ENCODE assay signal across 8 mouse cellular contexts in genomic region chr19:28989515-28989914, GRCm38 (mm10). TPM values are rescaled to one million over a fixed set of nuclear protein-coding genes. Genes with fewer than 3 reads are reported as not detected.
DNase-seq lines count a peak whose midpoint lies in the region; ATAC-seq and TF ChIP-seq lines count a peak whose summit lies in the region.

No protein-coding gene starts in this region.

- H3K27me3 ChIP-seq in kidney, postnatal 0 days (ENCODE audit: insufficient read depth, low read length) = no peaks in the 10 kb centered on the region
- H3K27me3 ChIP-seq in hindbrain, embryonic 16.5 days (replicated peaks; ENCODE audit: control insufficient read depth, insufficient read depth, low read length) = no peaks in the 10 kb centered on the region
- no peaks in the 10 kb centered on the region for H3K27me3 ChIP-seq in midbrain, postnatal 0 days (ENCODE audit: insufficient read depth, low read length)

- H3K4me1 ChIP-seq in kidney, postnatal 0 days (replicated peaks; ENCODE audit: insufficient read depth, low read length) = peaks cover 6% of the 10 kb centered on the region; the same call in 1 of the 2 replicates
- peaks cover 1% of the 10 kb centered on the region; the same call in 1 of the 2 replicates for H3K4me1 ChIP-seq in cortical plate, adult 2 months (ENCODE audit: control insufficient read depth, insufficient read depth, low read length)
- H3K4me1 ChIP-seq in hindbrain, embryonic 16.5 days (ENCODE audit: control insufficient read depth, insufficient read depth, low read depth, low read length) = peaks cover 12% of the 10 kb centered on the region
- H3K4me1 ChIP-seq in midbrain, postnatal 0 days (ENCODE audit: insufficient read depth, low read length) = no peaks in the 10 kb centered on the region

- WGBS in kidney, postnatal 0 days = 53% methylated on average over 8 of the region's 8 CpGs
- WGBS in hindbrain, embryonic 16.5 days = 69% methylated on average over 8 of the region's 8 CpGs
- WGBS in midbrain, postnatal 0 days = 80% methylated on average over 8 of the region's 8 CpGs

- peak overlapping the region; percentile 90; the same call in 1 of the 2 replicates for H3K9ac ChIP-seq in kidney, postnatal 0 days (ENCODE audit: low read depth, low read length)
- H3K9ac ChIP-seq in hindbrain, embryonic 16.5 days (ENCODE audit: low read depth, low read length) = peak overlapping the region; percentile 95
- peak overlapping the region; percentile 1; the same call in 1 of the 2 replicates for H3K9ac ChIP-seq in midbrain, postnatal 0 days (replicated peaks; ENCODE audit: low read length, poor library complexity, severe bottlenecking)

- H3K4me3 ChIP-seq in kidney, postnatal 0 days (replicated peaks; ENCODE audit: low read depth, low read length) = peak overlapping the region; percentile 89
- H3K4me3 ChIP-seq in cortical plate, adult 2 months (ENCODE audit: insufficient read depth, low read length) = peak overlapping the region; percentile 91
- H3K4me3 ChIP-seq in hindbrain, embryonic 16.5 days (ENCODE audit: low read length) = peak overlapping the region; percentile 86
- H3K4me3 ChIP-seq in midbrain, postnatal 0 days (ENCODE audit: low read depth, low read length) = peak overlapping the region; percentile 71

- H3K4me2 ChIP-seq in kidney, postnatal 0 days (ENCODE audit: low read length) = peak overlapping the region; percentile 79
- peak overlapping the region; percentile 79 for H3K4me2 ChIP-seq in hindbrain, embryonic 16.5 days (ENCODE audit: low read length)
- peak overlapping the region; percentile 70 for H3K4me2 ChIP-seq in midbrain, postnatal 0 days (ENCODE audit: low read depth, low read length, poor library complexity, severe bottlenecking)

- DNase-seq in kidney, postnatal 0 days (ENCODE audit: low spot score) = no peak
- DNase-seq in kidney, postnatal 36 days = no peak
- no peak for DNase-seq in midbrain, postnatal 0 days (ENCODE audit: low spot score)
- DNase-seq in retina, postnatal 1 day = no peak
- no peak for DNase-seq in urinary bladder, postnatal 10 days (ENCODE audit: low spot score)
- no peak for DNase-seq in cerebellum, postnatal 10 days

- H3K27ac ChIP-seq in kidney, postnatal 0 days = peak overlapping the region; percentile 96
- H3K27ac ChIP-seq in cortical plate, adult 2 months (ENCODE audit: insufficient read depth, low read length) = no peak overlapping the region
- no peak overlapping the region; the same call in 1 of the 2 replicates for H3K27ac ChIP-seq in hindbrain, embryonic 16.5 days (ENCODE audit: low read depth, low read length)
- no peak overlapping the region for H3K27ac ChIP-seq in midbrain, postnatal 0 days (ENCODE audit: low read depth, low read length)

- peaks cover under 1% of the 10 kb centered on the region; the same call in 1 of the 2 replicates for H3K36me3 ChIP-seq in kidney, postnatal 0 days (ENCODE audit: insufficient read depth, low read length)
- H3K36me3 ChIP-seq in hindbrain, embryonic 16.5 days (ENCODE audit: control insufficient read depth, insufficient read depth, low read length) = 0 out of 2 replicates have a peak, but pooled peaks cover 3% of the 10 kb centered on the region
- no peaks in the 10 kb centered on the region for H3K36me3 ChIP-seq in midbrain, postnatal 0 days (ENCODE audit: insufficient read depth, low read length)

- no peak for ATAC-seq in kidney, postnatal 0 days (replicated peaks; ENCODE audit: low FRiP score, low read depth)
- no peak for ATAC-seq in hindbrain, embryonic 16.5 days
- no peak for ATAC-seq in midbrain, postnatal 0 days (ENCODE audit: low FRiP score)

- no peak for TF ChIP-seq POLR2A in cortical plate, adult 2 months (IDR thresholded peaks at IDR 0.05; ENCODE audit: extremely low read depth, insufficient read depth, low read length)

- no peak for TF ChIP-seq CTCF in kidney, postnatal 0 days (IDR thresholded peaks at IDR 0.05; ENCODE audit: low read depth)
- TF ChIP-seq CTCF in cortical plate, adult 2 months (IDR thresholded peaks at IDR 0.05; ENCODE audit: extremely low read depth, insufficient read depth, low read length) = no peak
- no peak for TF ChIP-seq CTCF in midbrain, postnatal 0 days (IDR thresholded peaks at IDR 0.05)

- no peaks in the 10 kb centered on the region for H3K9me3 ChIP-seq in kidney, postnatal 0 days (replicated peaks; ENCODE audit: low read length)
- no peaks in the 10 kb centered on the region for H3K9me3 ChIP-seq in hindbrain, embryonic 16.5 days (ENCODE audit: control insufficient read depth, low read length)
- H3K9me3 ChIP-seq in midbrain, postnatal 0 days (ENCODE audit: low read length) = no peaks in the 10 kb centered on the region

RNA-seq across cellular contexts. Expression of gene Cdc37l1, which starts 0.6 kb away (rescaled TPM):
- 28.2 and 33.0 TPM in 2 replicates for polyA plus RNA-seq in kidney, postnatal 0 days (2015; fragmentation: Nextera tagmentation; extraction: Ambion mirVana)
- polyA plus RNA-seq in cortical plate, adult 2 months (2012; rRNA removed) = 68.7 and 71.2 TPM in 2 replicates
- 41.2 and 45.0 TPM in 2 replicates for polyA plus RNA-seq in hindbrain, embryonic 16.5 days (2015; fragmentation: Nextera tagmentation; extraction: Ambion mirVana)
- 52.2 and 74.0 TPM in 2 replicates for total RNA-seq in midbrain, postnatal 0 days (2014; rRNA removed)
- polyA plus RNA-seq in midbrain, postnatal 0 days (2015; fragmentation: Nextera tagmentation; extraction: Ambion mirVana) = 33.1 and 34.2 TPM in 2 replicates

RNA-seq across cellular contexts. Expression of gene 4430402I18Rik, which starts 21.9 kb away (rescaled TPM):
- 9.0 and 10.3 TPM in 2 replicates for polyA plus RNA-seq in kidney, postnatal 0 days (2015; fragmentation: Nextera tagmentation; extraction: Ambion mirVana)
- 6.2 and 7.6 TPM in 2 replicates for polyA plus RNA-seq in cortical plate, adult 2 months (2012; rRNA removed)
- 1.4 and 2.1 TPM in 2 replicates for polyA plus RNA-seq in hindbrain, embryonic 16.5 days (2015; fragmentation: Nextera tagmentation; extraction: Ambion mirVana)
- total RNA-seq in midbrain, postnatal 0 days (2014; rRNA removed) = 2.1 and 3.3 TPM in 2 replicates
- polyA plus RNA-seq in midbrain, postnatal 0 days (2015; fragmentation: Nextera tagmentation; extraction: Ambion mirVana) = 2.3 and 2.7 TPM in 2 replicates

RNA-seq across cellular contexts. Expression of gene Plpp6, which starts 25.8 kb away (rescaled TPM):
- polyA plus RNA-seq in kidney, postnatal 0 days (2015; fragmentation: Nextera tagmentation; extraction: Ambion mirVana) = 16.6 and 19.7 TPM in 2 replicates
- 21.3 and 21.8 TPM in 2 replicates for polyA plus RNA-seq in cortical plate, adult 2 months (2012; rRNA removed)
- polyA plus RNA-seq in hindbrain, embryonic 16.5 days (2015; fragmentation: Nextera tagmentation; extraction: Ambion mirVana) = 11.7 and 13.6 TPM in 2 replicates
- 23.3 and 27.8 TPM in 2 replicates for total RNA-seq in midbrain, postnatal 0 days (2014; rRNA removed)
- polyA plus RNA-seq in midbrain, postnatal 0 days (2015; fragmentation: Nextera tagmentation; extraction: Ambion mirVana) = 17.8 and 20.0 TPM in 2 replicates

RNA-seq across cellular contexts. Expression of gene Ak3, which starts 58.2 kb away (rescaled TPM):
- 105 and 115 TPM in 2 replicates for polyA plus RNA-seq in kidney, postnatal 0 days (2015; fragmentation: Nextera tagmentation; extraction: Ambion mirVana)
- 65.9 and 71.0 TPM in 2 replicates for polyA plus RNA-seq in cortical plate, adult 2 months (2012; rRNA removed)
- 74.4 and 75.2 TPM in 2 replicates for polyA plus RNA-seq in hindbrain, embryonic 16.5 days (2015; fragmentation: Nextera tagmentation; extraction: Ambion mirVana)
- 75.4 and 99.4 TPM in 2 replicates for total RNA-seq in midbrain, postnatal 0 days (2014; rRNA removed)
- 69.0 and 74.6 TPM in 2 replicates for polyA plus RNA-seq in midbrain, postnatal 0 days (2015; fragmentation: Nextera tagmentation; extraction: Ambion mirVana)

Comparison
In these comparisons a context has a peak if more than half of its experiments do, and no peak if none do; other contexts are left out.
1. H3K9ac ChIP-seq: peak in every context shown above with its lines; median percentile 95 in hindbrain, embryonic 16.5 days; 90 in kidney, postnatal 0 days; 1 in midbrain, postnatal 0 days.